Mouse (Mus musculus): ENCODE results near the gene Slc22a7.

DNA sequence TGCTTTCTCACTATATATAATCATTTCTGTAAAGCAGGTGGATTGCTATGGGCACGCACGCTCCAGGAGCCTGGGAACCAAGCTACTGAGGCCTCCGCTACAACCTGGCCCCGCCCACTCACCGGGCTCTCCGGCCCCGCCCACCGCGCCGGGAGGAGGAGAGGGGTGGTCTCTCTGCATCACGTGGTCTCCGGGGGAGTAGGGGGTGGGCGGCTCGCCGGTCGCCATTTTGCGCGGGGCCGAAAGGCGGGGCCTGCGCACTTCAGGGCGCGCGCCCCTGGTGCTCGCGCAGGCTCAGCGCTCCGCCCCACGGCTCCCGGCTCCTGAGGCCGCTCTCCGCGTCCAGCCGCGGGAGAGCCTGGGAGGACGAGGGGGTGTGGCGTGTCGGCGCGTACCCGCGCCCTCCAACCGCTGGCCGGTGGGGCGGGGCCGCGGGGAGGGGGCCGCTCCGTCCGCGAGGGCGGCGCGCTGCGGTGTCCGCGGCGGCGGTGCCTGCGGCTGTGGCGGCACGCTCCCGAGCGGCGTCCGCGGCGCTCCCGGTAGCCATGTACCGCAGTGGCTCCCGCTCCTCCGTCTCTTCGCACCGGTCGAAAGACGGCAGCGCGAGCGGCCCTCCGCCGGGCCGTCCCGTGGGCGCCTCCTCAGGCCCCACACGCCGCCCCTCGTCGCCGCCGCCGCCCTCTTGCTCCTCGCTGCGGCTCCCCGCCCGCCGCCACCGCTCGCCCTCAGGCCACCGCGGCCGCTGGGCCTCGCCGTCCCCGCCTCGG lies 54.8 kb downstream of the Slc22a7 start, which contains the start of gene Zfp318:
- TF ChIP-seq CTCF (IDR thresholded peaks at IDR 0.05; ENCODE audit: low read depth, low read length) (no peak), POLR2A (IDR thresholded peaks at IDR 0.05; ENCODE audit: borderline replicate concordance, low read depth, low read length) (no peak; the same call in 1 of the 2 replicates)
